Mouse (Mus musculus): ENCODE measurements around the gene Esrrg.

DNA sequence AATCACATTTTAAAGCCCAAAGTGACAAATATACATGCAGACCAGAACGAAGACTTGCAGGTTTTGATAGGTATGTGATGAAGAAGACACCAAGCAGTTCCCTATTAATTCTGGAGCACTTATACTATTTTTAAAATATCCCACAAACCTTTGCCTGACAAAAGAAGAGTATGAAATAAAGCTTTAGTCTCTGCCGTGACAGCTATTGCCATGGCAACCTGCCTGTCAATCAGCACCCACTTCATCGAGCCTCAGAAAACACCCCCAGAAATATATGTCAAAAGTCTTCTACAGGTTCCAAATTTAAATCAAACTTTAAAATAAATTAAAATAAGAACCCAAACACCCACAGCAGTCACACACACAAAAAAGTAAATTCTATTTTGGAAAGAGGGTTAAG, 112.4 kb downstream of the Esrrg start:
- TF ChIP-seq ELF1 (IDR thresholded peaks at IDR 0.05; ENCODE audit: low read depth, low read length) (no peak), CTCF (conservative IDR thresholded peaks at IDR 0.05 in 1 of 2, IDR thresholded peaks at IDR 0.05 in 1 of 2; ENCODE audit: low read depth in 2 of 2, low read length in 2 of 2) (no peak), POLR2A (IDR thresholded peaks at IDR 0.05; ENCODE audit: low read depth, low read length) (no peak), CHD1 (IDR thresholded peaks at IDR 0.05; ENCODE audit: low read depth, low read length) (no peak), MXI1 (IDR thresholded peaks at IDR 0.05; ENCODE audit: low read depth, low read length) (no peak), NELFE (IDR thresholded peaks at IDR 0.05; ENCODE audit: low read depth, low read length) (no peak), RCOR1 (conservative IDR thresholded peaks at IDR 0.05; ENCODE audit: low read depth, low read length) (no peak), BHLHE40 (IDR thresholded peaks at IDR 0.05; ENCODE audit: low read depth, low read length) (no peak), ZNF384 (IDR thresholded peaks at IDR 0.05; ENCODE audit: low read depth, low read length) (no peak)
